Mouse (Mus musculus) heart, postnatal 0 days (tissue): Measurements from ENCODE around the gene Lce1a2. TPM values are rescaled to one million over a fixed set of nuclear protein-coding genes. Genes with fewer than 3 reads are reported as not detected.

Experiments
- ATAC-seq: fragments of 200-750 bp; cut with Nextera tagmentation; 2 replicates; pipeline ENCODE4 v1.8.0; 2017; ENCODE audit warnings: low read depth, moderate number of reproducible peaks, moderate library complexity; ENCODE audit not compliant: insufficient read depth
- DNase-seq: peaks from one replicate; pipeline ENCODE4 v3.0.0-alpha.2; 2016; ENCODE audit warnings: low spot score
- H3K27ac ChIP-seq: fragments of 300-500 bp; sonication (generic); 2 replicates; pipeline ENCODE4 v1.5.1; 2014; ENCODE audit warnings: low read depth, mild to moderate bottlenecking
- H3K27me3 ChIP-seq: fragments of 300-500 bp; sonication (generic); 2 replicates; pipeline ENCODE4 v1.6.1; 2014; ENCODE audit warnings: low read length, mixed read lengths; ENCODE audit not compliant: control insufficient read depth, insufficient read depth
- H3K36me3 ChIP-seq: fragments of 300-500 bp; sonication (generic); replicated peaks from 2 replicates; pipeline ENCODE4 v1.6.1; 2014; ENCODE audit warnings: low read length, mixed read lengths; ENCODE audit not compliant: control insufficient read depth, insufficient read depth
- H3K4me1 ChIP-seq: fragments of 300-500 bp; sonication (generic); 2 replicates; pipeline ENCODE4 v1.6.1; 2014; ENCODE audit warnings: antibody characterized with exemption; ENCODE audit not compliant: control insufficient read depth, insufficient read depth
- H3K4me2 ChIP-seq: fragments of 300-500 bp; sonication (generic); 2 replicates; pipeline ENCODE4 v1.6.1; 2014; ENCODE audit warnings: low read depth, mild to moderate bottlenecking, low read length, moderate library complexity
- H3K4me3 ChIP-seq: fragments of 300-500 bp; sonication (generic); 2 replicates; pipeline ENCODE4 v1.5.1; 2014; ENCODE audit warnings: low read depth, low read length
- H3K9ac ChIP-seq: fragments of 300-500 bp; sonication (generic); replicated peaks from 2 replicates; pipeline ENCODE4 v1.6.1; 2014; ENCODE audit warnings: low read depth, low read length, mixed read lengths
- H3K9me3 ChIP-seq: fragments of 300-500 bp; sonication (generic); replicated peaks from 2 replicates; pipeline ENCODE4 v1.6.1; 2016; ENCODE audit warnings: low read length; ENCODE audit not compliant: control insufficient read depth
- CTCF ChIP-seq: IDR thresholded peaks from 2 replicates; pipeline ENCODE4 v1.5.1; 2016; ENCODE audit warnings: antibody characterized with exemption, control low read depth, low read depth
- EP300 ChIP-seq: IDR thresholded peaks from 2 replicates; pipeline ENCODE4 v1.6.1; 2016; ENCODE audit warnings: antibody characterized with exemption, low read depth
- WGBS: fragments of 180-500 bp; shearing (Covaris S2); extraction: QIAGEN DNeasy Blood & Tissue Kit; methylation state at CpG from one replicate; pipeline ENCODE4 v1.1.7; 2014; 5-methylcytosine and 5-hydroxymethylcytosine counted together
- polyA plus RNA-seq: library from polyadenylated mRNA; unstranded; fragments of >200 nt; fragmentation: Nextera tagmentation; extraction: Ambion mirVana; gene quantifications from 2 replicates; pipeline ENCODE4 v1.2.1, GENCODE M21; 2015
- total RNA-seq: library from RNA; depleted of rRNA; stranded (reverse); fragments of >200 nt; gene quantifications from 2 replicates; pipeline ENCODE4 v1.2.3, GENCODE M21; 2014; ENCODE audit warnings: low replicate concordance; rRNA removed

The Lce1a2 gene
- total and polyA plus RNA-seq, 2 experiments from 2014 or later = not detected

GRCm38 (mm10) chr3:92637745-92638652 lies 32.1 kb downstream of the Lce1a2 start:
- H3K27me3 ChIP-seq = no peaks in the 10 kb centered on the region
- DNase-seq (no peak), ATAC-seq (no peak)
- H3K4me3 ChIP-seq = no peak overlapping the region
- H3K4me1 ChIP-seq = no peaks in the 10 kb centered on the region
- H3K27ac ChIP-seq = no peak overlapping the region
- H3K4me2 ChIP-seq = no peak overlapping the region
- H3K36me3 ChIP-seq = no peaks in the 10 kb centered on the region
- 60% methylated on average over 1 of the region's 1 CpGs for WGBS
- TF ChIP-seq CTCF = no peak
- TF ChIP-seq EP300 = no peak
- no peak overlapping the region for H3K9ac ChIP-seq
- no peaks in the 10 kb centered on the region for H3K9me3 ChIP-seq

- DNase-seq = no peak
Observed at GRCm38 (mm10) chr3:92621560-92621959, 48.6 kb downstream of the Lce1a2 start, which contains the start of gene Lce6a. Gene Lce6a, minus strand, starts transcription at chr3:92621660.

More at GRCm38 (mm10) chr3:92621560-92621959, 48.6 kb downstream of the Lce1a2 start, which contains the start of gene Lce6a:
- Histone ChIP-seq H3K27ac (no peak within 1 kb of the TSS), H3K4me2 (no peak within 1 kb of the TSS), H3K9me3 (no peaks in the 10 kb centered on the region), H3K9ac (no peak within 1 kb of the TSS), H3K27me3 (no peaks in the 10 kb centered on the region), H3K4me1 (no peaks in the 10 kb centered on the region), H3K4me3 (no peak within 1 kb of the TSS), H3K36me3 (no peaks in the 10 kb centered on the region)
- 60% methylated on average over 2 of the region's 2 CpGs for WGBS
- no peak for ATAC-seq
- TF ChIP-seq EP300 (no peak), CTCF (no peak)

Other genes starting within 250 kb of the Lce1a2 start
- gene Gm9774, start 240.9 kb downstream of the Lce1a2 start, total RNA-seq = 1.3 and 2.1 TPM in 2 replicates
- 5.9 and 6.2 TPM in 2 replicates for gene Gm9774, start 240.9 kb downstream of the Lce1a2 start, polyA plus RNA-seq
- not detected in 2 replicates for gene Sprr2k, start 237.7 kb downstream of the Lce1a2 start, total RNA-seq
- gene Sprr2k, start 237.7 kb downstream of the Lce1a2 start, polyA plus RNA-seq = not detected in 2 replicates
- not detected in 2 replicates for gene Sprr1b, start 231.5 kb downstream of the Lce1a2 start, total RNA-seq
- gene Sprr1b, start 231.5 kb downstream of the Lce1a2 start, polyA plus RNA-seq = not detected in 2 replicates
- gene Sprr3, start 211.6 kb downstream of the Lce1a2 start, total RNA-seq = not detected in 2 replicates
- gene Sprr3, start 211.6 kb downstream of the Lce1a2 start, polyA plus RNA-seq = not detected in 2 replicates
- 44.3 TPM in 1 of 2 replicates, not detected in the other for gene Sprr1a, start 184.4 kb downstream of the Lce1a2 start, total RNA-seq
- gene Sprr1a, start 184.4 kb downstream of the Lce1a2 start, polyA plus RNA-seq = 0.19 TPM in 2 replicates
- gene Sprr4, start 169.8 kb downstream of the Lce1a2 start, total RNA-seq = not detected in 2 replicates
- not detected in 2 replicates for gene Sprr4, start 169.8 kb downstream of the Lce1a2 start, polyA plus RNA-seq
- gene 2310046K23Rik, start 135.8 kb downstream of the Lce1a2 start, total RNA-seq = not detected in 2 replicates
- gene 2310046K23Rik, start 135.8 kb downstream of the Lce1a2 start, polyA plus RNA-seq = not detected in 2 replicates
- gene Ivl, start 96.6 kb downstream of the Lce1a2 start, total RNA-seq = 6.4 TPM in 1 of 2 replicates, not detected in the other
- not detected in 2 replicates for gene Ivl, start 96.6 kb downstream of the Lce1a2 start, polyA plus RNA-seq
- not detected in 2 replicates for gene Smcp, start 81.3 kb downstream of the Lce1a2 start, total RNA-seq
- not detected in 2 replicates for gene Smcp, start 81.3 kb downstream of the Lce1a2 start, polyA plus RNA-seq
- gene 2210017I01Rik, start 62.8 kb downstream of the Lce1a2 start, total RNA-seq = not detected in 2 replicates
- gene 2210017I01Rik, start 62.8 kb downstream of the Lce1a2 start, polyA plus RNA-seq = not detected in 2 replicates
- not detected in 2 replicates for gene Lce6a, start 48.7 kb downstream of the Lce1a2 start, total RNA-seq
- gene Lce6a, start 48.7 kb downstream of the Lce1a2 start, polyA plus RNA-seq = not detected in 2 replicates
- gene Lce1a1, start 22.0 kb downstream of the Lce1a2 start, total RNA-seq = not detected in 2 replicates
- gene Lce1a1, start 22.0 kb downstream of the Lce1a2 start, polyA plus RNA-seq = not detected in 2 replicates
- not detected in 2 replicates for gene Lce1b, start 13.4 kb downstream of the Lce1a2 start, total RNA-seq
- not detected in 2 replicates for gene Lce1b, start 13.4 kb downstream of the Lce1a2 start, polyA plus RNA-seq
- not detected in 2 replicates for gene Lce1c, start 8.9 kb upstream of the Lce1a2 start, total RNA-seq
- gene Lce1c, start 8.9 kb upstream of the Lce1a2 start, polyA plus RNA-seq = not detected in 2 replicates
- not detected in 2 replicates for gene Lce1d, start 16.9 kb upstream of the Lce1a2 start, total RNA-seq
- gene Lce1d, start 16.9 kb upstream of the Lce1a2 start, polyA plus RNA-seq = not detected in 2 replicates
- not detected in 2 replicates for gene Lce1e, start 38.8 kb upstream of the Lce1a2 start, total RNA-seq
- not detected in 2 replicates for gene Lce1e, start 38.8 kb upstream of the Lce1a2 start, polyA plus RNA-seq
- gene Lce1f, start 50.0 kb upstream of the Lce1a2 start, total RNA-seq = not detected in 2 replicates
- not detected in 2 replicates for gene Lce1f, start 50.0 kb upstream of the Lce1a2 start, polyA plus RNA-seq
- not detected in 2 replicates for gene Gm38119, start 68.8 kb upstream of the Lce1a2 start, total RNA-seq
- gene Gm38119, start 68.8 kb upstream of the Lce1a2 start, polyA plus RNA-seq = not detected in 2 replicates
- not detected in 2 replicates for gene Lce1g, start 82.0 kb upstream of the Lce1a2 start, total RNA-seq
- gene Lce1g, start 82.0 kb upstream of the Lce1a2 start, polyA plus RNA-seq = not detected in 2 replicates
- not detected in 2 replicates for gene Lce1h, start 94.8 kb upstream of the Lce1a2 start, total RNA-seq
- not detected in 2 replicates for gene Lce1h, start 94.8 kb upstream of the Lce1a2 start, polyA plus RNA-seq
- gene Lce1i, start 108.6 kb upstream of the Lce1a2 start, total RNA-seq = not detected in 2 replicates
- gene Lce1i, start 108.6 kb upstream of the Lce1a2 start, polyA plus RNA-seq = not detected in 2 replicates
- not detected in 2 replicates for gene Lce1j, start 120.2 kb upstream of the Lce1a2 start, total RNA-seq
- gene Lce1j, start 120.2 kb upstream of the Lce1a2 start, polyA plus RNA-seq = not detected in 2 replicates
- gene Lce1k, start 137.6 kb upstream of the Lce1a2 start, total RNA-seq = not detected in 2 replicates
- not detected in 2 replicates for gene Lce1k, start 137.6 kb upstream of the Lce1a2 start, polyA plus RNA-seq
- gene Kprp, start 156.9 kb upstream of the Lce1a2 start, total RNA-seq = not detected in 2 replicates
- not detected in 2 replicates for gene Kprp, start 156.9 kb upstream of the Lce1a2 start, polyA plus RNA-seq
- not detected in 2 replicates for gene Lce1l, start 181.0 kb upstream of the Lce1a2 start, total RNA-seq
- not detected in 2 replicates for gene Lce1l, start 181.0 kb upstream of the Lce1a2 start, polyA plus RNA-seq
- gene 2310050C09Rik, start 199.9 kb upstream of the Lce1a2 start, total RNA-seq = not detected in 2 replicates
- gene 2310050C09Rik, start 199.9 kb upstream of the Lce1a2 start, polyA plus RNA-seq = not detected in 2 replicates